Mouse (Mus musculus) left cerebral cortex, postnatal 36 days (tissue): Measurements from ENCODE around the gene Slc30a7. TPM values are rescaled to one million over a fixed set of nuclear protein-coding genes. Genes with fewer than 3 reads are reported as not detected.

Experiments used
- DNase-seq, 2 experiments: peaks; one replicate each; pipeline ENCODE4 v3.0.0; 2021 to 2022; ENCODE audit warnings: low spot score in 2 of 2, mixed read lengths in 1 of 2
- intact Hi-C: fragments of 180-260 bp; cut with DNase I; formaldehyde crosslinking; loops from one replicate; pipeline ENCODE4 v1.15.1; 2025
- total RNA-seq, 2 experiments: library from RNA; stranded (reverse); gene quantifications; 2 replicates each; pipeline ENCODE4 v1.2.3; 2021

The Slc30a7 gene
- 10 to 100 TPM; 24.0 to 31.2 TPM for total RNA-seq

DNA sequence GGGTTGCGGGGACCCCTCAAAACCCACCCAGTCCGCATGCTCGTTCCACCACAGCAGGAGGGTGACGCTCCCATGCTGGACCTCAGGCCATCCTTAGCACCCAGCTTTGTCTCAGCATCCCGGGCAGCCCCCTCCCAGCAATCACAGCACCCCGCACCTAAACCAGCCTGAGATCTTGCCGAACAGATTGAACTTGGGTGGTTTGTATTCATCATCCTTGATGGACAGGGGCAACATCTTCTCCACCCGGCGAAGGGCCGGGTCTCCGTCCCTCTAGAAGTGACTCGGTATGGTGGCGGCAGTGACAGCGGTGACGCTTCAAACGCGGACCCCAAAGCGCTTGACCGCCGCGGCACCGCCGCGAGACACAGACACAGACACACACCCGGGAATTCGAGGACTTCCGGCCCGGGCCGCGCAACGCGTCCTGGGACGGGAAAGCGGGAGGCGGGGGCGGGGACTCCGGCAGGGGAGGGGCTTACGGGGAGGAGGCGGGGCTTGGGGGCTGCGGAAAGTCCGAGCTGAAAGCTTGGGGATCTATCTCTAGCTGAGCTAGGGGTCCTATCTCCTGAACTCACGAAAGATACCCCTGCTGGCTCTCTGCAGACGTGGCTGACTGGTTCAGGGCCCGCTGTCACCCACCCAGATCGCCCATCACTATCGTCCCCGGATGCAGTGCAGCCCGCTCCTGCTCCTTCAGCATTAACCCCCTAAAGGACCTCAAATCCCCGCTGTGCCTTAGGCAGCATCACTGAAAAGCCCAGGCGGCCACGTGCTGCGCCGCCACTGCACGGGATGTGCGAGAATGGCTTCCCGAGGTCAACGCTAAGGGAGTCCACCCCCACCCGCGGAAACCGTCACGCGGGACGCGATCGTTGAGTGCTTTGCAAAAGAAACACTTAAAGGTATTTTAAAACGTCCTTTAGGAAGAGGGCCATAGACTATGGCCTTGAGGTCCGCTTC, at the start of gene Slc30a7, which contains the start of gene Extl2:
Gene Slc30a7, minus strand, starts transcription at position 429 of the 963 bp plus-strand sequence.
Gene Extl2, plus strand, starts transcription at position 485 of the 963 bp plus-strand sequence.
- intact Hi-C loops, result no loop called here
- peak; percentile 85 to 86 for DNase-seq

DNA sequence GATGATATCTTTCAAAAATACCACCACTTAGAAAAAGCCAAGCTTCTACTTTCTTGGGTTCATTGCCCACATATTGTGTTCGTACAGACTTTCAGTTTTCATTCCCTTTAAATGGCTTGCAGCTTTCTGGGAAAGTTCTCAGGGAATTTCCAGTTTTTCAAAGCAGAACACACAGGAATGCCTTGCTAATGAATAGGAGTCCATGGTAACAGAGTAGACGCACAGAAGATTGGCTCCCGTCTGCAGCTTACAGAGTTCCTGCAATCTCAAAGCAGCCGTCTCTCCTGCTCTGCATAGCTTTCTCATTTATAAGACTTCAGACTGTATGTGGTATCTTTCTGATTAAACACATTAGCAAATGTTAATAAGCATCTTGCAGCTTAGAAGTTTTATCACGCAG, 39.8 kb upstream of the Slc30a7 start:
- DNase-seq, result no peak
- intact Hi-C loops, result no loop called here

DNA sequence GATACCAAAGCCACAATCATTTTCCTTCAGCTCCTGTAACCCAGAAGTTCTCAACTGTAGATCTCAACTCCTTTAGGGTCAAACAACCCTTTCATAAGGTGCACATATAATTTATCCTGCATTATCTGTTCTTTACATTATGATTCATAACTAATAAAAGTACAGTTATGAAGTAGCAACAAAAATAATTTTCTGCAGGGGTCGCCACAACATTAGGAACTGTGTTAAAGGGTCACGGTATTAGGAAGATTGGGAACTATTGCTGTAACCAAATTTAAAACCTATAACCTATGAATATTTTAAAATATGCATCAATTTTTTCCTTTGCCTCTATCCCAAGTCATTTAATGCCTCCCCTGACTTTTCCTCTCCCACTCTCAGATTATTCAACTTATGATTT, 38.8 kb upstream of the Slc30a7 start:
- intact Hi-C loops, result no loop called here
- DNase-seq, result no peak

DNA sequence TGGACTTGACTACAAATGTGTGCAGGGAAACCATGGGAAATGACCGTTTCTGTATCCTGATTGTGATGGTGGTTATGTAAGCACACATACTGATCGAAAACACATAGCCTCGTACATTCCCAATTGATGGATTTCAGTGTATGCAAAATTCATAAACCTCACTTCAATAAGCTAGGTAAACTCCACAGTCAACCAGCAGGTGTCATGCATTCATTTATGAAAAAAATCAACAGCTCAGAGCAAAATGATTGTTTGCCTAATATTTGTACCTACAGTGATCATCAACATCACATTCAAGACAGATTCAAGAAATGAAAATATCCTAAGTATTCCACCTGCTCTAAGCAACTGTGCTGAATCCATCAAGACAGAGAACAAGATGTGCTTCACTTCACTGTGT, 33.6 kb upstream of the Slc30a7 start:
- intact Hi-C loops, result loop anchor here (5.0 kb wide), 1 partner anchor 212 kb away; the partner anchor contains the start of gene Gpr88
- DNase-seq, result no peak

DNA sequence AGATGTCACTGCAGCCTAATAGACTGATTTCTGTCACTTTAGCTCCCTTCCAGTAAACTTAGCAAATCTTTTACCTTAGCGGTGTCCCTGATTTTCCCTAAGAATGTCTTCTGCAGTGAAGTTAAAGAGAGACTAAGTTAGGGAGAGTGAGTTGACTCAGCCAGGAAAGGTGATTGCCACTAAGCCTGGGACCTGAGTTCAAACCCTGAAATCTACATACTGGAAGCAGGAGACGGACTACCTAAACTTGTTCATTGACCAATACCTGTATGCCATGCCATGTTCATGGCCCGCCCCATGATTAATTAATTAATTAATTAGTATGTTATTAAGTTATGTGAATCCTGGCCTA, 26.6 kb upstream of the Slc30a7 start:
- intact Hi-C loops, result loop anchor here (1.0 to 10.0 kb wide), 2 partner anchors 293 to 451 kb away; no protein-coding TSS in a partner anchor
- no peak for DNase-seq

DNA sequence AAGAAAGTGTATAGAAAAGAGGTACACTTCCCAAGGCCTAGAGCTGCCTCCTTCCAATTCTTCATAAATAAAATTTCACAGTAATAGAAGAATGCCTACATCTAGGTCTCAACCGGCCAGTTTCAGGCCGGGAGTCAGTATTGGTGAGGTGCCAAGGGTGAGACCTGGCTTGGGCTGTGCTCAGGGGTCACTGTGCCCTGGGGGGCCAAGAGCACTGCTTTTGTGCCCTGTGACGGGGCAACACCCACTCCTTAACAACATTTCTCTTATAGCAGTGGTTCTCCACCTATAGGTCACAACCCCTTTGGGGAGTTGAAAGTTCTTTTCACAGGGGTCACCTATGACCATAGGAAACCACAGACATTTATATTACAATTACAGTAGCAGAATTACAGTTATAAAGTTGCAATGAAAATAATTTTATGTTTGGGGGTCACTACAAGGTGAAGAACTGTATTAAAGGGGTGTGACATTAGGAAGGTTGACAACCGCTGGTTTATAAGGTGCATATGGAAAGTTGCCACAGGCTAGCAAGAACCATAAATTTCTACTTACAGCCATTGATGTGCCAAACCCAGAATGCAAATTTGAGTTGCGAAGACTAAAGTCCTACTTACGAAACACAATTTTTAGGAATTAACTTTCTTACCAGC, 26.1 kb upstream of the Slc30a7 start:
- DNase-seq, result no peak
- intact Hi-C loops, result loop anchor here (1.0 to 10.0 kb wide), 2 partner anchors 294 to 451 kb away; no protein-coding TSS in a partner anchor

DNA sequence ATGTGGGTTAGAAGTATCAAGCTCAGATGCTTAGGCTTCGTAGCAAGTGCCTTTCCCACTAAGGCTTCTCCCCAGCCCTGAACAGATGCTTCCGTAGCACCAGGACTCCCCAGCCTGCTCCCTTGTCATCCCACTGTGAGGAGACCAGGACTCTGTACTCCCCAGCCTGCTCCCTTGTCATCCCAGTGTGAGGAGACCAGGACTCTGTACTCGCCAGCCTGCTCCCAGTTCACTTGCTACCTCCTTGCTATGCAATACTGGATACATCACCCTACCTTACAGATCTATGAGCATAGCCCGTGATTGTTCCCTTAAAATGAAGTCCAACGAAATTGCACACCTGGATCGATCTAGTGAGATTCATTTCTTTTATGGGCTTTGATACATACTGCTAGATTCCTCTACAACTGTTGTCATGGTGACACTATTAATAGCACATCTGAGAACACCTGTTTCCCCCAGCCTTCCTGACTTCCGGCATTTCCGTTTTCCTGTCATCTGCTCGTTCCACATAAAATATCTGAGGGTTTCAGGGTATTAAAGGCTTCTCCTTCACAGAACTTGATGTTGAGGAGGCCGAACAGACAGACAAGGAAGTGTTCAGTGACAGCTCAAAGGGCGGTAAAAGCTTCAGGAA, 23.1 kb upstream of the Slc30a7 start:
- DNase-seq, result no peak
- intact Hi-C loops, result loop anchor here (10.0 kb wide), 1 partner anchor 455 kb away; no protein-coding TSS in a partner anchor

DNA sequence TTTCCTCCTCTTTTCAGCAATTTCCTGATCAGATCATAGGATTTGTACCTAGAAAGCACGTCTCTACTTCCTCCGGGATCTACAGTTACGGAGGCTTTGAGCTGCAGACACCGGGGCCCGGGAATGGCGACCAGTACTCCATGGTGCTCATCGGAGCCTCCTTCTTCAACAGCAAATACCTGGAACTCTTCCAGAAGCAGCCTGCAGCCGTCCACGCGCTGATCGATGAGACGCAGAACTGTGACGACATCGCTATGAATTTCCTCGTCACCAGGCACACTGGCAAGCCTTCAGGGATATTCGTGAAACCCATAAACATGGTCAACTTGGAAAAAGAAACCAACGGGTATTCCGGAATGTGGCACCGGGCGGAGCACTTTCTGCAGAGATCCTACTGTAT, 19.8 kb upstream of the Slc30a7 start:
- intact Hi-C loops, result no loop called here
- no peak for DNase-seq

DNA sequence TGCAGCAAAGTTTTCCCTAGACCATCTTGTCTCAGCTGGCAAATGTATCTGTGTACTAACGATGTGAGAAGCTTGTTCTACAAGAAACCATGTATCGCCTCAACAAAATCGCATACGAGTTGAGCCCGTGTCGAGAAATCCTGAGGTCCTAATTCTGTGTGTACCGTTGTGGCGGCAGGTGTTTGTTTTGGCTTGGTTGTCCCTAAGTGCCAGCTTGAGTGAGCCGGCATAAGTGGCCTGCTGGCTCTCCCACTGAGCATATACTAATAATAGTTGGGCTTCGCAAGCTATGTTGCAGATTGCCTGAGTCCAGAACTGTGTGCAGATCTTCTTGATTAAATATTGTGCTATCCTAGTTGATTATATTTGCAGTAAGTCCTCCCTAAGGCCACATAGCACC, 18.5 kb upstream of the Slc30a7 start:
- intact Hi-C loops, result no loop called here
- DNase-seq, result no peak

DNA sequence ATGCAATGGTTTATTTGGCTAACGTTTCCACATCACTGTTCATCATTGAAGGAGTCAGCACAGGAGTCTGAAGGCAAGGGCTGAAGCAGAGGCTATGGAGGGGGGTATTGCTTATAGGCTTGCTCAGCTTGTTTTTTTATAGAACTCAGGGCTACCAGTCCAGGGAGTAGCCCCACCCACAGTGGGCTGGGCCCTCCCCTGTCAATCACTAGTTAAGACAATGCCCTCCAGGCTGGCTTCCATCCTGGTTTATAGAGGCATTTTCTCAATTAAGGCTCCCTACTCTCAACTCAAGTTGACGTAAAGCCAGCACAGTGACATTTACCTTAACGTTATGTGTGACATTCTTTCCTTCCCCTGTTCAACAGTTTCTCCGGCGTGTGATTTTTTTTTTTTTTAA, 17.5 kb upstream of the Slc30a7 start:
- DNase-seq, result no peak
- intact Hi-C loops, result no loop called here

DNA sequence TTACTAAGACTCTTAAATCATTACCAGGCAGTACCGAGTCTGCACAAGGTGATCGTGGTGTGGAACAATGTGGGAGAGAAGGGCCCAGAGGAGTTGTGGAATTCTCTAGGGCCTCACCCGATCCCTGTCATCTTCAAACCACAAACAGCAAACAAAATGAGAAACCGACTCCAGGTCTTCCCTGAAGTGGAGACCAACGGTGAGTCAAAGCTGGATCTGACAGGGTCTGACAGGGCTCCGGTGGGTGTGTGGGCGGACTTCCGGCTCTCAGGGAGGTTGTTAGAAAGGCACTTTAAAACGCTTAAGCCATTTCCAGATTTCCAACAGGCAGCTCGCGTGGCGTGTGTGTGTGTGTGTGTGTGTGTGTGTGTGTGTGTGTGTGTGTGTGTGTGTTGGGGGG, 17.0 kb upstream of the Slc30a7 start:
- intact Hi-C loops, result no loop called here
- DNase-seq, result no peak

DNA sequence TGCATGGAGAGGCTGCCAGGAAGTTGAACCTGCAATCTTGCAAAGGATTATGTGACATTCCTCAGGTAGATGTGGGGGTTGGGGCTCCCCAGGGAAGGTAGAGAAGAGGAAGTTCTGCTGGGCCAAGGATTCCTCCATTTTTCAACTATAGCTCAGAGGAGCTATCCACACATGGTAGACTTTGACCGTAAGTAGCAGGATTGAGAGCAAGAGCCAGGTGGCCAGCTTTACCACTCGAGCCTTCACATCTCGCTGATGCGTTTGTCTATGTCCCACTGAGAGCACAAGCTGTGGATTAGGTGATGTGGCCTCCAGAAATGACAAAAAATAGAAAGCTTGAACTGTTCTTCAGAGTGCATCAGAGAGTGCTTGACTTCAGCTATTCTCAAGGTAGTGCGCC, 11.9 kb upstream of the Slc30a7 start:
- DNase-seq, result no peak
- intact Hi-C loops, result no loop called here

DNA sequence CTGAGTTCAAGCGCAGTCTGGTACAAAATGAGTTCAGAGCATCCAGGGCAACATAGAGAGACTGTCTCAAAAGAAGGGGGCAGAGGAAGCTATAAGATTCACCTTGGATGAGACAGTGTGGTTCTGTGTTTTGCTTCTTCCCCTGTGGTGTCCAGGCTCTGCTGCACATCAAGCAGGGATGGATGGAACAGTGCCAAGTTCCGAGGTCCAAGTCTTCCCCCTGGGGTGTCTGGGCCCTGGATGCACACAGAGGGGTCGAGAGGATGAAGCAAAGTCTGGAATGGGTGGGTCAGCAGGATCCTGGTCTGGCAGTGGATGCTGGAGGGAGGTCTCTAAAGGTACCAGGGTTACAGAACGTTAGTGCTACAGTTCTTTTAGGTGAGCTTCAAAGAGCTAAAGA, 11.4 kb upstream of the Slc30a7 start:
- no peak for DNase-seq
- intact Hi-C loops, result no loop called here

DNA sequence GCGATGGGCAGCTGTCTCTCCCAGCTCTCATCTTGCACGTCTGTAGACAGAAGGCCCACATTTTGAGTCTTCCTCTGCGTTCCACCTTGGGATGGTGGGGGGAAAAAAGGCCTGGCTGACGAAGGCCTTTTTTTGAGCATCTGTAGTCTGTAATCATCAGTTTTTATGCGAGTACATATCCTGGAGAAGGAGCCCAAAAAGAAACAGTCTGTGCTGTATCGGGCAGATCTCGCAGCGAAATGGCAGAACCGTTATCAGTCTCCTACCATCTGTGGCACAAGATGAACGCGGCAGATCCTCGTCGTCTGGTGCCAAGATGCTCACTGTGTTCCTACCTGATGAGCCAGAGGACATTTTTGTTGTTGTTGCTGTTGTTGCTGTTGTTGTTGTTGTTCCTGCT, 8.9 kb upstream of the Slc30a7 start:
- intact Hi-C loops, result no loop called here
- peak in 1 of 2 experiments; percentile 18 for DNase-seq

DNA sequence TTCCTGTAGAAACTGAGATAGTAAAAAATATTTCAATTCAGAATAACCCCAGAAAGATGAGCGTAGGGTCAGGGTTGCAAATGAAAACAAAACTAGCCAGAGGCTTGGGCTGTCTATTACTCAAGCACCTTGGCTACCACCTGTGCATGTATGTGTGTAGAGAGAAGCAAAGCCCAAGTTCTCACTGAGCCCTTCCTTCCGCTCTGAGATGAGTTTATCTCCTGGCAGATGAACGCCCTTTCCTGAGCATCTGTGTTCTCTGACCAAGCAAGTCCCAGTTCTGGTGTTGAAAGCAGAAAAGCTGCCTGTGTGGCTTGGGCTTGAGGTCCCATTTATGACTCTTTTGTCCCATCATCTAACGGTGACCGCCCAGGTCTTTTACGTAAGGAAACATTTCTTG, 7.7 kb upstream of the Slc30a7 start:
- intact Hi-C loops, result no loop called here
- no peak for DNase-seq

DNA sequence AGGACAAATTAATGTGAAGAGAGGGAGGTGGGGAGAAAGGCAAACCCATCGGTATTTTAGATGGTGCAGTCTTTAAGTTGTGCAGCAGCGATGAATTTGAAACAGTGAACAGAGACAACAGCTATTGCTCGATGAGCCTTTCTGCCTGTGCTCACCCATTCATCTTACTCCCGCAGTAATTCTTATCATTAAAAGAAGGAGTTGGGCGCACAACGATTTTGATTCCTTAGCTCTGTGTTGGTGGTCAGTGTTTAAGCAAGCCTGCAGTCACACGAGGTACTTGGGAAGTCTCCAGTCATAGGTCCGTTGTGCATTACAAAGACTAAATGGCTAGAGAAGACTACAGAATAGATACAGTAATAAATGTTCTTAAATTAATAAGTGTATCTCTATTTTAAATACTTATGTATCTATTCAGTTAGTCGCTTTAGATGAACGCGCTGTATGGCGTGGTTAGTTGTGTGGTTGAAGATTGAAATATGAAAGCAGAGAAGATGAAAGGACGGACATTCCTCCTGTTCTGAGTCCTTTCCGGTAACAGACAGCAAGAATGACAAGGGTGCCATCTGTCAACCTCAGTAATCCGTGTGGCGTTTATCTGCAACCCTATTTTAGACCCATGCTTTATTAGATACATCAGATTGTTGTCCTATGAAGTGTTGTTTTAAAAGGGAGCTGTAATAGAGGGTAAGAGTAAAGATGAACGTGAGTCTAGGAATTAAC, 2.6 kb upstream of the Slc30a7 start:
- intact Hi-C loops, result no loop called here
- DNase-seq, result no peak

DNA sequence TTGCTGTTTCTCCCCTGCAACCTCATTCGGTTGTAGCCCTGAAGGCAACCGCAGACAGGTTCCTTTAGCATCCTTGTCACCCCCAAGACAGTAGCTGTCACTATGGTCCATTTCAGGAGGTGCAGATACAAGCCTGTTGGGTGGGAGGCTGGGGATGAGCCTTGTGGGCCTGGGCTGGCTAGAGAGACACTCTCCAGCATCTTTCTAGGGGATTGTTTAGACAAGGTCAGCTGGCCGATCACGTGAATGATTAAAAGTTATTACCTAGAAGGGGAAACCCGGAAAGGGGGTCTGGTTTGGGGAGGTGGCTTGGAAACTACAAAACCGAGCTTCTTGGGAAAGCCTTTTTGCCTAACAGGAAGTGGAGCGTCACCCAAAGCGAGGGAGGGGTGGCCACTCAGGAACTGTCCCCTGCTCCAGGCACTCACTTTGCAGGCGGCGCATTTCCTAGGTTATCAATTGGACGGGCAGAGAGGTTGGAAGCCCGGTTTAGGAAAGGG, 785 bp upstream of the Slc30a7 start:
- DNase-seq, result peak; percentile 79 to 81
- intact Hi-C loops, result no loop called here

DNA sequence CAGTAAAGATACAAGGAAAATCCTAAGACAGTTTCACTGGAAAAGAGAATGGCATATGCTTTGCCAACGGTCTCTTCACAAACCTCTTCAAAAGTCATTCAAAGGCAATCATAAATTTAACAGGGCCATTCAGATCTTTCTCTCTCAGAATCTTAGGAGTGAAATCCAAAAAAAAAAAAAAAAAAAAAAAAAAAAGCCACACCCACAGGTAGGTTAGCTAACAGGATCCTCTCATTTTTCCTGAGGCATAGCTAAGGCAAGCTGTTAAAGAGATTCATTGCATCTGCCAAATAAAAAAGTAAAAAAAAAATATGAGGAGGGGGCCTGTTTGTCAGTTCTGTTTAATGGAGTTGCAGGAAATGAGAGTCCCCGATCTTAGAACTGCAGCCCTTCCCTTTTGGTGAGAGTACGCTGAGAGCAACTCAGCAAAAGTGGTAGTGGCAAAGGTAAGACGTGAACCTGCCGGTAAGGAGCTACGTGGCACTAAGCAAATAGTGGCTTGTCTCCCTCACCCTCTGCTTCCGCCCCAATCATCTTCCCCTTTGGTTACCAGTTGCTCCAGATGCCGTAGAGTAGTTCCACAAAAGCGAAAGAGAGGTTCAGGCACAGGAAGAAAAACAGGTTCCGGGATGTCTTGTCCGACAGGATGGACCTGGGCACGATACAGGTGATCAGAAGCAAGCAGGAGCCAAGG, 775 bp downstream of the Slc30a7 start:
- intact Hi-C loops, result no loop called here

DNA sequence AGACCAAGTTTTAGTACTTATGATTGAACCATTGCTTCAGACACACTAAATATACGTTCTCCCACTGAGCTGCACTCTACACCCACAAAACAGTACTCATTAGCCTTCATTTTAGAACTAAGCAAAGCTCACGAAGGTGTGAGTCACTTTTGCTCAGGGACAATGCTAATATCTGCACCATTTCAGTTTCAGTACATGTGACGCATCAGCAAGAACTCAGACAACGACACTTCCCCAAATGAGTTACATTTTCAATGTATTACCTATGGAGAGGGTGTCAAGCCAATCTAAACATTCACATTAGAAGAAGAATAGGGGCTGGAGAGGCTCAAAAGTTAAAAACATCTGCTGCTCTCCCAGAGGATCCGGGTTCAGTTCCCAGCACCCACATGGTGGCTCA, 10.3 kb downstream of the Slc30a7 start:
- DNase-seq, result no peak
- intact Hi-C loops, result no loop called here

More for the DNA sequence above, 775 bp downstream of the Slc30a7 start:
- DNase-seq, result peak in 1 of 2 experiments; percentile 29
